Mouse (Mus musculus) lung, postnatal 0 days (tissue): Measurements from ENCODE around the gene Nrcam.

Experiments used
- CTCF ChIP-seq: IDR thresholded peaks from 2 replicates; pipeline ENCODE4 v1.5.1; 2016; ENCODE audit warnings: antibody characterized with exemption, mild to moderate bottlenecking
- EP300 ChIP-seq: IDR thresholded peaks from 2 replicates; pipeline ENCODE4 v1.6.1; 2016; ENCODE audit warnings: antibody characterized with exemption, mild to moderate bottlenecking, control low read depth

DNA sequence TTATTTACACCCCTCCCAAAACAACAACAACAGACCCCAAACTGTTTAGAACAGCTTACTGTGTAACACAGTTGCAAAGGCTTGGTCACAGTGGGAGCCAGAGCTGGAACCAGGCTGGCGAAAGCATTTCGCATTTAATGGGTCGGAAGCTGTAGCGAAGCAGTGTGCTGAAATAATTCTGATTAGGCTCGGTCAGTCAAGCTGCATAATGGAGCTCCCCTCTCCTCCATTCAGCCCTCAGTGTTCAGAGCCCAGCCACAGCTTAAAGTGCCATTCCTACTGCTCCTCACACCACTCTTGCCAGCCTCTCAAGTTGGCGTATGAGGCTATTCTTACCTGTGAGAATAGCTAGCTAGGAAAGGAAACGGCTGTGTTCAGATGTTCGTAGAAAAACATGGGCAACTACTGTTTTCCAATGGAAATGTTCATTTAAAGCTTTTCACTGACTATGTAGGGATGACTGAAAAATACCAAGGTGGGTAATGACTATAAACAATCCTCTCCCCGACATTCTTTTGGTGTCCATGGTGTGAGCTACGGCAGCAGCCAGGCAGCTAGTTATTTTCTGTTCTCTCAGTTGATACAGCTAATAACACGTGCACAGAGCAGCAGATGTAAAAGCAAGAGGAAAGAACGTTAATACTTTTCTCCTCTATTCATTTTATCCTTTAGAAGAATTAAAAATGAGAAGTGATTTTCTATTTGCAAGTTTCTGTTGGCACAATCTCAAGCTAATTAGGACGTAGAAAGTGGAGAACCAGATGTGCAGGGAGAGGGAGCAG is 108.6 kb downstream of the Nrcam start:
- TF ChIP-seq CTCF = no peak
- TF ChIP-seq EP300 = no peak
